Mouse (Mus musculus) stomach, postnatal 0 days (tissue): ENCODE data around the gene Lurap1. TPM values are rescaled to one million over a fixed set of nuclear protein-coding genes. Genes with fewer than 3 reads are reported as not detected.
A peak's percentile ranks its signal among the peaks of the same experiment; 100 is the strongest.

Experiments
- ATAC-seq: fragments of 200-750 bp; cut with Nextera tagmentation; 2 replicates; pipeline ENCODE4 v1.8.0; 2017; ENCODE audit not compliant: low FRiP score, low TSS enrichment
- DNase-seq: peaks from one replicate; pipeline ENCODE4 v3.0.0-alpha.2; 2016; ENCODE audit warnings: low spot score
- H3K27ac ChIP-seq: fragments of 300-500 bp; sonication (generic); replicated peaks from 2 replicates; pipeline ENCODE4 v1.5.1; 2014; ENCODE audit warnings: mild to moderate bottlenecking, control low read depth
- H3K27me3 ChIP-seq: fragments of 300-500 bp; sonication (generic); 2 replicates; pipeline ENCODE4 v1.6.1; 2014; ENCODE audit warnings: low read length; ENCODE audit not compliant: control insufficient read depth, insufficient read depth
- H3K36me3 ChIP-seq: fragments of 300-500 bp; sonication (generic); 2 replicates; pipeline ENCODE4 v1.6.1; 2014; ENCODE audit warnings: low read length, mixed read lengths; ENCODE audit not compliant: control insufficient read depth, insufficient read depth
- H3K4me1 ChIP-seq: fragments of 300-500 bp; sonication (generic); replicated peaks from 2 replicates; pipeline ENCODE4 v1.6.1; 2014; ENCODE audit warnings: antibody characterized with exemption; ENCODE audit not compliant: control insufficient read depth, insufficient read depth
- H3K4me2 ChIP-seq: fragments of 300-500 bp; sonication (generic); replicated peaks from 2 replicates; pipeline ENCODE4 v1.6.1; 2014; ENCODE audit warnings: low read depth, mild to moderate bottlenecking, control low read depth, moderate library complexity
- H3K4me3 ChIP-seq: fragments of 300-500 bp; sonication (generic); 2 replicates; pipeline ENCODE4 v1.5.1; 2014; ENCODE audit warnings: low read depth, low read length, control low read depth
- H3K9ac ChIP-seq: fragments of 300-500 bp; sonication (generic); 2 replicates; pipeline ENCODE4 v1.6.1; 2014; ENCODE audit warnings: mild to moderate bottlenecking, low read length, control low read depth, mixed read lengths
- H3K9me3 ChIP-seq: fragments of 300-500 bp; sonication (generic); 2 replicates; pipeline ENCODE4 v1.6.1; 2016; ENCODE audit warnings: low read length; ENCODE audit not compliant: control insufficient read depth
- CTCF ChIP-seq: IDR thresholded peaks from 2 replicates; pipeline ENCODE4 v1.5.1; 2016; ENCODE audit warnings: antibody characterized with exemption, low read depth, mild to moderate bottlenecking, moderate library complexity
- EP300 ChIP-seq: optimal IDR thresholded peaks from 2 replicates; pipeline ENCODE3; 2016; ENCODE audit warnings: antibody characterized with exemption
- WGBS: fragments of 180-500 bp; shearing (Covaris S2); extraction: QIAGEN DNeasy Blood & Tissue Kit; methylation state at CpG from one replicate; pipeline ENCODE4 v1.1.7; 2014; 5-methylcytosine and 5-hydroxymethylcytosine counted together
- polyA plus RNA-seq: library from polyadenylated mRNA; unstranded; fragments of >200 nt; fragmentation: Nextera tagmentation; extraction: Ambion mirVana; gene quantifications from 2 replicates; pipeline ENCODE4 v1.2.1, GENCODE M21; 2015

Lurap1 gene
- polyA plus RNA-seq, 1 experiment from 2014 or later = 1.2 TPM

GRCm38 (mm10) chr4:116133126-116133525 is 18.0 kb downstream of the Lurap1 start:
- TF ChIP-seq EP300 = no peak
- no peak for TF ChIP-seq CTCF
- Histone ChIP-seq H3K4me1 (no peaks in the 10 kb centered on the region), H3K36me3 (no peaks in the 10 kb centered on the region), H3K27ac (no peak overlapping the region), H3K9ac (no peak overlapping the region), H3K27me3 (no peaks in the 10 kb centered on the region), H3K9me3 (no peaks in the 10 kb centered on the region), H3K4me2 (no peak overlapping the region), H3K4me3 (no peak overlapping the region)
- DNase-seq (no peak), ATAC-seq (no peak)
- 73% methylated on average over 4 of the region's 4 CpGs for WGBS

GRCm38 (mm10) chr4:116127956-116128355 is 23.2 kb downstream of the Lurap1 start:
- no peak for TF ChIP-seq EP300
- TF ChIP-seq CTCF = no peak
- Histone ChIP-seq H3K27ac (no peak overlapping the region), H3K4me1 (peaks cover 2% of the 10 kb centered on the region; the same call in 1 of the 2 replicates), H3K4me3 (no peak overlapping the region), H3K36me3 (no peaks in the 10 kb centered on the region), H3K9me3 (no peaks in the 10 kb centered on the region), H3K27me3 (no peaks in the 10 kb centered on the region), H3K9ac (no peak overlapping the region), H3K4me2 (no peak overlapping the region)
- WGBS = 78% methylated on average over 6 of the region's 6 CpGs
- DNase-seq (no peak), ATAC-seq (no peak)

- H3K27ac ChIP-seq = peak overlapping the region; percentile 53; the same call in 1 of the 2 replicates
- no peak overlapping the region for H3K4me3 ChIP-seq
- DNase-seq = no peak
- H3K4me2 ChIP-seq = no peak overlapping the region
- 72% methylated on average over 4 of the region's 4 CpGs for WGBS
- H3K27me3 ChIP-seq = no peaks in the 10 kb centered on the region
- no peaks in the 10 kb centered on the region for H3K9me3 ChIP-seq
- H3K9ac ChIP-seq = no peak overlapping the region
- no peak for TF ChIP-seq EP300
- no peak for TF ChIP-seq CTCF
- no peak for ATAC-seq
- H3K4me1 ChIP-seq = peaks cover 4% of the 10 kb centered on the region; the same call in 1 of the 2 replicates
- H3K36me3 ChIP-seq = no peaks in the 10 kb centered on the region
These were observed 25.2 kb downstream of the Lurap1 start for GRCm38 (mm10) chr4:116125803-116126386.

GRCm38 (mm10) chr4:116123602-116124519 is 27.3 kb downstream of the Lurap1 start, which contains the start of the genes Rad54l and Pomgnt1:
Gene Rad54l (minus strand): TSS chr4:116123690.
Gene Pomgnt1 (plus strand): TSS chr4:116123840.
- Histone ChIP-seq H3K4me2 (peak within 1 kb of the TSS; percentile 58), H3K4me3 (peak within 1 kb of the TSS; percentile 52), H3K4me1 (peaks cover 4% of the 10 kb centered on the region; the same call in 1 of the 2 replicates), H3K9me3 (no peaks in the 10 kb centered on the region), H3K9ac (peak within 1 kb of the TSS; percentile 55), H3K27ac (0 out of 2 replicates have a peak within 1 kb of the TSS, but pooled peaks have one; percentile 20), H3K36me3 (no peaks in the 10 kb centered on the region), H3K27me3 (no peaks in the 10 kb centered on the region)
- WGBS = 5% methylated on average over 24 of the region's 24 CpGs
- ATAC-seq = peak; percentile 92
- peak; percentile 87 for DNase-seq
- TF ChIP-seq CTCF (peak; percentile 55), EP300 (no peak)

GRCm38 (mm10) chr4:116122762-116123161 is 28.4 kb downstream of the Lurap1 start:
- no peaks in the 10 kb centered on the region for H3K36me3 ChIP-seq
- TF ChIP-seq CTCF (no peak), EP300 (no peak)
- 0% methylated on average over 1 of the region's 1 CpGs for WGBS
- H3K4me1 ChIP-seq = peaks cover 4% of the 10 kb centered on the region; the same call in 1 of the 2 replicates
- peak overlapping the region; percentile 52 for H3K4me3 ChIP-seq
- H3K9ac ChIP-seq = no peak overlapping the region; the same call in 1 of the 2 replicates
- H3K9me3 ChIP-seq = no peaks in the 10 kb centered on the region
- H3K27ac ChIP-seq = no peak overlapping the region
- H3K27me3 ChIP-seq = no peaks in the 10 kb centered on the region
- peak overlapping the region; percentile 58 for H3K4me2 ChIP-seq
- DNase-seq = no peak
- no peak for ATAC-seq

- H3K36me3 ChIP-seq = no peaks in the 10 kb centered on the region; the same call in 1 of the 2 replicates
- TF ChIP-seq EP300 (no peak), CTCF (no peak)
- no peak overlapping the region for H3K9ac ChIP-seq
- H3K27me3 ChIP-seq = no peaks in the 10 kb centered on the region
- no peak overlapping the region for H3K4me2 ChIP-seq
- ATAC-seq (no peak), DNase-seq (no peak)
- WGBS = 90% methylated on average over 2 of the region's 2 CpGs
- no peak overlapping the region for H3K4me3 ChIP-seq
- H3K27ac ChIP-seq = no peak overlapping the region
- no peaks in the 10 kb centered on the region for H3K9me3 ChIP-seq
- H3K4me1 ChIP-seq = no peaks in the 10 kb centered on the region
These were observed 39.7 kb downstream of the Lurap1 start for GRCm38 (mm10) chr4:116111486-116111885.
